Mouse (Mus musculus) embryonic facial prominence, embryonic 14.5 days (tissue): ENCODE results near the gene Ankrd49. TPM values are rescaled to one million over a fixed set of nuclear protein-coding genes. Genes with fewer than 3 reads are reported as not detected.

ENCODE experiments used
- polyA plus RNA-seq: library from polyadenylated mRNA; unstranded; fragments of >200 nt; fragmentation: Nextera tagmentation; extraction: Ambion mirVana; gene quantifications from 2 replicates; pipeline ENCODE4 v1.2.1, GENCODE M21; 2014

Ankrd49 gene
- polyA plus RNA-seq, 1 experiment from 2014 or later = 42.3 TPM

Other genes with a start within 250 kb of the Ankrd49 start
- 48.4 and 49.1 TPM in 2 replicates for gene Amotl1, start 139.8 kb downstream of the Ankrd49 start, polyA plus RNA-seq
- 0.21 and 0.47 TPM in 2 replicates for gene Piwil4, start 44.1 kb downstream of the Ankrd49 start, polyA plus RNA-seq
- 1.9 and 2.1 TPM in 2 replicates for gene Fut4, start 32.5 kb downstream of the Ankrd49 start, polyA plus RNA-seq
- gene 1700012B09Rik, start 13.8 kb downstream of the Ankrd49 start, polyA plus RNA-seq = 0.64 and 5.8 TPM in 2 replicates
- 19.9 and 20.8 TPM in 2 replicates for gene Mre11a, start 202 bp downstream of the Ankrd49 start, polyA plus RNA-seq
- 3.2 and 4.4 TPM in 2 replicates for gene Gpr83, start 75.4 kb upstream of the Ankrd49 start, polyA plus RNA-seq
- gene Izumo1r, start 119.1 kb upstream of the Ankrd49 start, polyA plus RNA-seq = 0.26 and 0.51 TPM in 2 replicates